8 mouse cellular contexts compared by ENCODE assay signal in genomic region chr2:91078314-91079025, GRCm38 (mm10). TPM values are rescaled to one million over a fixed set of nuclear protein-coding genes. Genes with fewer than 3 reads are reported as not detected.
DNase-seq lines count a peak whose midpoint lies in the region; ATAC-seq and TF ChIP-seq lines count a peak whose summit lies in the region.

No protein-coding gene starts in this region.

- DNase-seq in lung, adult 2 months, result no peak
- no peak for DNase-seq in lung, adult 18-20 months
- peak; percentile 35 for DNase-seq in heart, postnatal 4 days
- no peak for DNase-seq in gastrocnemius, postnatal 25 days
- DNase-seq in gastrocnemius, postnatal 10 days, result no peak

- peak overlapping the region; percentile 82 for H3K9ac ChIP-seq in stomach, embryonic 16.5 days (ENCODE audit: low read length)

- TF ChIP-seq POLR2A in lung, adult 2 months (IDR thresholded peaks at IDR 0.05; ENCODE audit: borderline replicate concordance, extremely low read depth, low read depth, low read length), result no peak

- H3K9me3 ChIP-seq in stomach, embryonic 16.5 days (replicated peaks; ENCODE audit: control insufficient read depth, low read length), result no peaks in the 10 kb centered on the region

- no peak overlapping the region for H3K27ac ChIP-seq in brown adipose tissue, adult 24 weeks (replicated peaks; ENCODE audit: low read depth, low read length)
- H3K27ac ChIP-seq in stomach, embryonic 16.5 days (ENCODE audit: low read length), result no peak overlapping the region

- WGBS in lung, adult 2 months, result 2% methylated on average over 30 of the region's 36 CpGs
- under 1% methylated on average over 36 of the region's 36 CpGs for WGBS in stomach, embryonic 16.5 days

- no peaks in the 10 kb centered on the region for H3K27me3 ChIP-seq in stomach, embryonic 16.5 days (ENCODE audit: control insufficient read depth, insufficient read depth, low read length)

- H3K36me3 ChIP-seq in stomach, embryonic 16.5 days (ENCODE audit: control insufficient read depth, insufficient read depth, low read length), result no peaks in the 10 kb centered on the region

- peak overlapping the region; percentile 98 for H3K4me2 ChIP-seq in stomach, embryonic 16.5 days (ENCODE audit: low read depth, low read length)

- 0 out of 2 replicates have a peak, but pooled peaks have one; percentile 4 for ATAC-seq in megakaryocyte, adult 5-6 weeks (ENCODE audit: poor library complexity, severe bottlenecking)
- ATAC-seq in stomach, embryonic 16.5 days (ENCODE audit: insufficient read depth, low FRiP score), result peak; percentile 61

- TF ChIP-seq CTCF in lung, adult 2 months (IDR thresholded peaks at IDR 0.05; ENCODE audit: insufficient read depth, low read length), result no peak

- H3K4me3 ChIP-seq in lung, adult 2 months (replicated peaks; ENCODE audit: extremely low read depth, low read depth, low read length), result peak overlapping the region; percentile 36
- H3K4me3 ChIP-seq in brown adipose tissue, adult 24 weeks (ENCODE audit: insufficient read depth, low read depth, low read length), result peak overlapping the region; percentile 60
- peak overlapping the region; percentile 56 for H3K4me3 ChIP-seq in stomach, embryonic 16.5 days (replicated peaks; ENCODE audit: low read length)

- H3K4me1 ChIP-seq in lung, adult 2 months (ENCODE audit: control insufficient read depth, insufficient read depth, low read length), result peaks cover 10% of the 10 kb centered on the region
- peaks cover 8% of the 10 kb centered on the region for H3K4me1 ChIP-seq in brown adipose tissue, adult 24 weeks (ENCODE audit: control insufficient read depth, insufficient read depth, insufficient read length, low read length)
- no peaks in the 10 kb centered on the region for H3K4me1 ChIP-seq in stomach, embryonic 16.5 days (ENCODE audit: control insufficient read depth, insufficient read depth, low read length)

RNA-seq across cellular contexts. Expression of gene Spi1, which starts 3.7 kb away (rescaled TPM):
- polyA plus RNA-seq in lung, adult 2 months (2012; rRNA removed), result 65.7 and 70.7 TPM in 2 replicates
- polyA plus RNA-seq in brown adipose tissue, adult 24 weeks (2012; ENCODE audit: insufficient read depth, insufficient read length, missing spikeins), result 7.6 and 9.3 TPM in 2 replicates
- 1 to 10 TPM; 2.7 to 3.5 TPM for total RNA-seq in heart, postnatal 4 days (2021)
- 348 and 384 TPM in 2 replicates for total RNA-seq in megakaryocyte, adult 5-6 weeks (2015)
- 253 and 295 TPM in 2 replicates for total RNA-seq in megakaryocyte, adult 5-6 weeks (2017)
- polyA plus RNA-seq in stomach, embryonic 16.5 days (2015; fragmentation: Nextera tagmentation; extraction: Ambion mirVana), result 5.1 and 6.7 TPM in 2 replicates
- total RNA-seq in gastrocnemius, postnatal 25 days (2021), result 1 to 10 TPM in 1 of 2 experiments, under 1 TPM in 1; 0.95 to 1.6 TPM
- 1 to 10 TPM; 3.2 to 6.4 TPM for total RNA-seq in gastrocnemius, postnatal 10 days (2021)

RNA-seq across cellular contexts. Expression of gene Slc39a13, which starts 8.3 kb away (rescaled TPM):
- polyA plus RNA-seq in lung, adult 2 months (2012; rRNA removed), result 88.2 and 101 TPM in 2 replicates
- polyA plus RNA-seq in brown adipose tissue, adult 24 weeks (2012; ENCODE audit: insufficient read depth, insufficient read length, missing spikeins), result 22.4 and 24.6 TPM in 2 replicates
- total RNA-seq in heart, postnatal 4 days (2021), result 10 to 100 TPM; 32.6 to 36.8 TPM
- 8.4 and 15.6 TPM in 2 replicates for total RNA-seq in megakaryocyte, adult 5-6 weeks (2015)
- 6.5 and 10.9 TPM in 2 replicates for total RNA-seq in megakaryocyte, adult 5-6 weeks (2017)
- polyA plus RNA-seq in stomach, embryonic 16.5 days (2015; fragmentation: Nextera tagmentation; extraction: Ambion mirVana), result 43.7 and 51.3 TPM in 2 replicates
- 10 to 100 TPM; 21.8 to 22.5 TPM for total RNA-seq in gastrocnemius, postnatal 25 days (2021)
- 10 to 100 TPM; 27.8 to 40.8 TPM for total RNA-seq in gastrocnemius, postnatal 10 days (2021)

RNA-seq across cellular contexts. Expression of gene Psmc3, which starts 24.7 kb away (rescaled TPM):
- polyA plus RNA-seq in lung, adult 2 months (2012; rRNA removed), result 51.7 and 76.9 TPM in 2 replicates
- polyA plus RNA-seq in brown adipose tissue, adult 24 weeks (2012; ENCODE audit: insufficient read depth, insufficient read length, missing spikeins), result 157 and 167 TPM in 2 replicates
- total RNA-seq in heart, postnatal 4 days (2021), result 100 to 1,000 TPM; 240 to 248 TPM
- total RNA-seq in megakaryocyte, adult 5-6 weeks (2015), result 65.1 and 69.7 TPM in 2 replicates
- 226 TPM in 2 replicates for total RNA-seq in megakaryocyte, adult 5-6 weeks (2017)
- 264 and 286 TPM in 2 replicates for polyA plus RNA-seq in stomach, embryonic 16.5 days (2015; fragmentation: Nextera tagmentation; extraction: Ambion mirVana)
- total RNA-seq in gastrocnemius, postnatal 25 days (2021), result 100 to 1,000 TPM; 223 to 225 TPM
- total RNA-seq in gastrocnemius, postnatal 10 days (2021), result 100 to 1,000 TPM; 336 to 337 TPM

RNA-seq across cellular contexts. Expression of gene Mybpc3, which starts 39.5 kb away (rescaled TPM):
- polyA plus RNA-seq in lung, adult 2 months (2012; rRNA removed), result 7.0 and 11.2 TPM in 2 replicates
- polyA plus RNA-seq in brown adipose tissue, adult 24 weeks (2012; ENCODE audit: insufficient read depth, insufficient read length, missing spikeins), result not detected in 2 replicates
- 1,000 to 10,000 TPM; 1,781 to 1,857 TPM for total RNA-seq in heart, postnatal 4 days (2021)
- total RNA-seq in megakaryocyte, adult 5-6 weeks (2015), result 0.18 and 0.27 TPM in 2 replicates
- total RNA-seq in megakaryocyte, adult 5-6 weeks (2017), result 0.08 and 0.44 TPM in 2 replicates
- 0.17 and 0.54 TPM in 2 replicates for polyA plus RNA-seq in stomach, embryonic 16.5 days (2015; fragmentation: Nextera tagmentation; extraction: Ambion mirVana)
- total RNA-seq in gastrocnemius, postnatal 25 days (2021), result not detected
- under 1 TPM; 0.12 to 0.20 TPM for total RNA-seq in gastrocnemius, postnatal 10 days (2021)

RNA-seq across cellular contexts. Expression of gene Rapsn, which starts 43.0 kb away (rescaled TPM):
- 2.6 and 4.7 TPM in 2 replicates for polyA plus RNA-seq in lung, adult 2 months (2012; rRNA removed)
- 0.71 and 2.3 TPM in 2 replicates for polyA plus RNA-seq in brown adipose tissue, adult 24 weeks (2012; ENCODE audit: insufficient read depth, insufficient read length, missing spikeins)
- 10 to 100 TPM; 19.3 to 23.3 TPM for total RNA-seq in heart, postnatal 4 days (2021)
- total RNA-seq in megakaryocyte, adult 5-6 weeks (2015), result 0.46 and 0.47 TPM in 2 replicates
- total RNA-seq in megakaryocyte, adult 5-6 weeks (2017), result 0.51 and 1.3 TPM in 2 replicates
- 1.5 and 4.8 TPM in 2 replicates for polyA plus RNA-seq in stomach, embryonic 16.5 days (2015; fragmentation: Nextera tagmentation; extraction: Ambion mirVana)
- total RNA-seq in gastrocnemius, postnatal 25 days (2021), result 10 to 100 TPM; 23.1 to 26.0 TPM
- 10 to 100 TPM; 32.5 to 32.8 TPM for total RNA-seq in gastrocnemius, postnatal 10 days (2021)

Comparison
In these comparisons a context has a peak if more than half of its experiments do, and no peak if none do; other contexts are left out.
1. RNA of gene Spi1, which starts 3.7 kb away (total RNA-seq): 253 to 384 TPM in megakaryocyte, adult 5-6 weeks; 3.2 to 6.4 TPM in gastrocnemius, postnatal 10 days, 2.7 to 3.5 TPM in heart, postnatal 4 days and 0.95 to 1.6 TPM in gastrocnemius, postnatal 25 days; every median in the first group is over 10 times any median in the second.
2. Peak in every context shown above with its lines, with median percentiles within 50 percentile points of each other: H3K4me3 ChIP-seq.